Mouse (Mus musculus) retina, embryonic 14.5 days (tissue): ENCODE data around the gene Wnt3a.
"Not testable (repeated sequence)": the region's sequence is repeated elsewhere in the genome, so short reads cannot be mapped to it uniquely, and the experiment has no call there.

Source experiments
- DNase-seq: peaks from one replicate; pipeline ENCODE4 v3.0.0-alpha.2; 2015; ENCODE audit warnings: low spot score

Wnt3a gene

GRCm38 (mm10) chr11:59218389-59218998, 72.1 kb downstream of the Wnt3a start:
- no peak for DNase-seq

GRCm38 (mm10) chr11:59216955-59217354, 73.6 kb downstream of the Wnt3a start:
- no peak for DNase-seq

DNA sequence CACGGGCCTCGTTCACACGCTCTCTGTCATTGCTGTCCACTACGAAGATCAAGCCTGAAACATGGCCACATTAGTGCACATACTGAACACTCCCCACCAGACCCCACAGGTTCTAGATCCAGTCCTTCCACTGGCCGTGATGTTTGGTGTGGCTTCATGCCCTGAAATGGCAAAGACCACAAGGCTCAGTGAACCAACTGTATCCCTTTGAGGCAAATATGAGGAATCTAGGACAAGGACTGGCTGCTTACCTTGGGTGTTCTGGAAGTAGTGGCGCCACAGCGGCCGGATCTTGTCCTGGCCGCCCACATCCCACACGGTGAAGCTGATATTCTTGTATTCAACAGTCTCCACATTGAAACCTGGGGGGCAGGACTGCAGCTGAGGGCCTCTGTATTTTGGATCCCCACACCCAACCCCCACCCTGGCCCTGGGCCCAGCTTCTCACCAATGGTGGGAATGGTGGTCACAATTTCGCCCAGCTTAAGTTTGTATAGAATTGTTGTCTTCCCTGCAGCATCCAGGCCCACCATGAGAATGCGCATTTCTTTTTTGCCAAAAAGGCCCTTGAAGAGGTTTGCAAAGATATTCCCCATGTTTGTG, 77.6 kb downstream of the Wnt3a start:
- DNase-seq, result no peak

GRCm38 (mm10) chr11:59212320-59212719, 78.2 kb downstream of the Wnt3a start:
- DNase-seq, result not testable (repeated sequence)

- not testable (repeated sequence) for DNase-seq
Measured at GRCm38 (mm10) chr11:59211561-59211960, 79.0 kb downstream of the Wnt3a start.

GRCm38 (mm10) chr11:59210020-59210419, 80.5 kb downstream of the Wnt3a start:
- no peak for DNase-seq

GRCm38 (mm10) chr11:59209580-59209979, 81.0 kb downstream of the Wnt3a start:
- DNase-seq, result no peak

- peak; percentile 75 for DNase-seq
Measured at GRCm38 (mm10) chr11:59209003-59209441, 81.5 kb downstream of the Wnt3a start.

- DNase-seq, result peak; percentile 93
Measured at GRCm38 (mm10) chr11:59208153-59208831, 82.3 kb downstream of the Wnt3a start, which contains the start of gene 2310033P09Rik. Gene 2310033P09Rik (plus strand): TSS chr11:59208321.

DNA sequence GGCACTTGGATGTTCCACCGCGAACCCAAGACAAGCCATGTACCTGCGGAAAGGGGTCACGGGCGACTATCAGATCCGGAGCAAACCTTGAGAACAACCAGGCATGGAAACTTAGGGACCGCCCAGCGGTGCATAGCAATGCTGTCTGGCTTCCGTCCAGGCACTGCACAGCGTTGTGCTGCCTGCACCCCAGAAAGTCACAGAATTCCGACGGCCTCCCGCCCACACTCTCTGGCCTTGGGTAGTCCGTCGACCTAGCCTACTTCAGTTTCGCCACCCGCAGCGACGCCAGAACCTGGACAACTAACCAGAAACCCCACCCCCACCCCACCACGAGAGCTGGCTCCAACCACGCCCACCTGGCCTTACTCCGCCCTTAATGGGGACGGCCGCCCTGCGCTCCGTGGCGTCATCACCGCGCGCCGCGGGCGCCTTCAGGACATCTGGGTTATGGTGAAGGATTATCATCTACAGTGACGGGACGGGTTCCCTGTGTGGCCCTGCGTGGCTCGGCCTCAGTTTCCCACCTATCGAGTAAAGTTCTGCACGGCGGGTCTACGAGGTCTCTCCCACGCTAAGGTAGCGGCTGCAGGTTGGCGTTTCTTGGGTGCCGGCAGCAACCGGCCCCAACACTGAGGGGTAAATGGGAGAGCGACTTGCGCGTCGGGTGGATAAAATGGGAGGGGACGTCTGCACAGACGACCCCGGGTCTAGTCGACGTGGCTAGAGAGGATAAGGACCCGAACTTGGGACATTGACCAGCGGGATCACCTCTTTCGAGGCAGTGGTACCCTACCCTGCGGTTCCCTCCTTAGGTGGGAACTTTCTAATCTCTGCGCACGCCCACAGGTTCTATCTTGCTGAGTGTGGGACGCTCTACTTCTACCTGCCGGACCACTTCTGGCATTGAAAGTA, 88.2 kb downstream of the Wnt3a start, which contains the start of gene Mrpl55:
Gene Mrpl55 (plus strand): TSS at position 406 of the 915 bp plus-strand sequence.
- DNase-seq, result peak; percentile 92

DNA sequence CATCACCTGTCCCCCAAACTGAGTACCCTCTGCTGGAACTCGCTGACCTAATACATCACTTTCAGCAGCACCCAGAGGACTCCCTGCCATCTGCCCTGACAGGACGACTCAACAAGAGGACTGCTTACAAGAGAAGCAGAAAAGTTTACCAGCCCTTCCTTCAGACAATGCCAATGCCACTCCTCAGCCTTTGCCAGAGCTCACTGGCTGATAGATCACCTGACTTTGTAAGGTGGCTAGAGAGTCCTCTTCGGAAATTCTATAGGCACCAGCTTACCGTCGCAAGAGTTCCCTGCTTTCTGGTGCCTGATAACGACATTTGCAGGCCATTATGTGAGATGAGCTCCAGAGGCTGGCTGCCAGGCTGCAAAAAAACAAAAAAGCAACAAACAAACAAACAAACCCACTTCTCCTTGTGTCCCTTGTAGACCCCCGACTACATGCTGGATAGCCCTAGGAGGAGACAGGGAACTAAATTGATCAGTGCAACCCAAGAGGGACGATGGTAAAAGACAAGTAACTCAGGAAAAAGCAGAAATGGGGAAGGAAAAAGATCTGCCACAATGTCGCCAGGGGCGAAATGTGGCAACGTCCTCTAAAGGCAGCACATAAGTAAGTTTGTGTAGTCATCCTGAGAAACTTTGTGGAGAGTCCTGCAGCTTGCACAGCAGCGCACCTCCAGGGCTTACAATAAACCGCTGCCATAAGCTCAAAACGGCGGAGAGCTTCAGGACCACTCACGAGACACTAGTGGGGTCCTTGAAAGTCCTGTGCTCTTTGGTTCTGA, 89.1 kb downstream of the Wnt3a start:
- DNase-seq, result no peak
